Mouse (Mus musculus) kidney, adult 18-20 months (tissue): ENCODE data around the gene Olfr487.
"Not testable (repeated sequence)": the region's sequence is repeated elsewhere in the genome, so short reads cannot be mapped to it uniquely, and the experiment has no call there.

Source experiments
- DNase-seq: peaks from one replicate; pipeline ENCODE4 v3.0.0; 2021

The Olfr487 gene

DNA sequence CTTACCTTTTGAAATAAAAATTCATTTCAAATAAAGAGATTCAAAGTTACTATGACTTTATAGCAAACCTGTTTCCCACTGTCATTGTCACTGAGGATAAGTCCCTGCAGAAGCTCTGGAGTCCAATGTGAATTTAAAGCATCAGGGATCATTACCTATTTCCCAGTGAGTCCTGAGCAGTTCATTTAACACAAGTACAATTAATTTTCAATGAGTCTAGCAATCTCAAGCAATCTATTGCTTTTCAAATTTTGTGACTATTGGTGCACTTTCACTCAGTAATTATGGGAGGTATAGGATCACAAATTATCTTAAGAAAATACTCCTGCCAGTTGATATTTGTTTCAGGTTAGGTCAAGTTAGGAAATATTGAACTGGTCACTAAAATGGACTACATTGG is at the start of gene Olfr487:
Gene Olfr487, minus strand, starts transcription at position 101 of the 400 bp plus-strand sequence.
- not testable (repeated sequence) for DNase-seq

- DNase-seq, result no peak
Measured at GRCm38 (mm10) chr7:108258247-108258646, 43.8 kb upstream of the Olfr487 start, which contains the start of gene Olfr488. TSS of gene Olfr488 (minus strand) at chr7:108258347.

- DNase-seq, result no peak
Measured at GRCm38 (mm10) chr7:108233551-108233950, 19.1 kb upstream of the Olfr487 start.

DNA sequence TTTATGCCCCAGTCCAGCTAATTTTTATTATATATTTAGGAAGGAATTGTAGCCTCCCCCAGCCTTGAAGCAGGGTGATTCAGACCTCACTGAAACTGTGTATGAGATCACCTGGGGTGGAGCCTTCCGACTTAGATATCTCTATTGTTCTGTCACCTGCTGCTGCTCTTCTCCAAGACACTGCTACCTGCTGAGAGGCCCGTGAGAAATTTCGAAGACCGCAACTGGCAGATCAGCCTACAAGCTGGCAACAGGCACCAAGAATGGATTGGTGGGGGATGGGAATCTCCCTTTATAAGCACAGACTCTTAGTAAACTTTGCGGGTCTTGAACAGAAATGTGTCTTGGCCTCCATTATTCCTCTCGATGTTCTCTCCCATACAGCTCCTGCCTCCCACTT is 17.5 kb downstream of the Olfr487 start:
- DNase-seq, result no peak

GRCm38 (mm10) chr7:108196337-108196736 is 18.1 kb downstream of the Olfr487 start:
- DNase-seq, result not testable (repeated sequence)

- DNase-seq, result not testable (repeated sequence)
Measured at GRCm38 (mm10) chr7:108192714-108193113, 21.7 kb downstream of the Olfr487 start.

GRCm38 (mm10) chr7:108191196-108191595 is 23.2 kb downstream of the Olfr487 start:
- DNase-seq, result not testable (repeated sequence)

GRCm38 (mm10) chr7:108185237-108185636 is 29.2 kb downstream of the Olfr487 start:
- DNase-seq, result not testable (repeated sequence)

DNA sequence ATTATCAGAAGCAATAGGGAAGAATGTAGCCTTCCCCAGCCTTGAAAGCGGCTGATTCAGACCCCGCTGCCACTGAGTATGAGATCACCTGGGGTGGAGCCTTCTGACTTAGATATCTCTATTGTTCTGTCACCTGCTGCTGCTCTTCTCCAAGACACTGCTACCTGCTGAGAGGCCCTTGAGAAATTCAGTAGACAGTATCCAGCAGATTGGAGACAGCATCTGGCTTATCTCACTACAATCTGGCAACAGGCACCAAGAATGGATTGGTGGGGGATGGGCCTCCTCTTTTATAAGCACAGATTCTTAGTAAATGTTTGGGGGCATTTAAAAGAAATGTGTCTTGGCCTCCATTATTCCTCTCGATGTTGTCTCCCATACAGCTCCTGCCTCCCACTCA is 30.0 kb downstream of the Olfr487 start:
- DNase-seq, result not testable (repeated sequence)

GRCm38 (mm10) chr7:108172642-108173041 is 41.8 kb downstream of the Olfr487 start, which contains the start of gene Olfr486:
TSS of gene Olfr486 (minus strand) at chr7:108172742.
- DNase-seq, result not testable (repeated sequence)

DNA sequence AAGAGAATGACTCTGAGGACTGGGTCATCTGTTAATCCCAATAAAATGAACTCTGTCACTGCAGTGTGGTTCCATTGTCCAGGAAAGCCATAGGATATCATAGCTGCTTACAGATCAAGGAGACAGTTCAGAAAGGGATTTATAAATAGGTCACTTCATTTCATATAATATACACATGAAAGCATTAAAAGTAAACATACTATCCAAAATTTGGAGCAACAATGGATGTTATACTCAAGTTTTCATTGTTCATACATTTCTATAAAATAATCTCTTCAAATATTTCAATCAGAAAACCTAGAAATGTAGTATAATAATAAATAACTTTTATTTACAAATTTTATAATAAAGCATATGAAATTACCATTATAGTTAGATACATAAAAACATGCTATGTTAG is 54.7 kb downstream of the Olfr487 start, which contains the start of gene Olfr485:
Gene Olfr485, minus strand, starts transcription at position 101 of the 400 bp plus-strand sequence.
- no peak for DNase-seq
